Mouse (Mus musculus) thymus, postnatal 25 days (tissue): ENCODE measurements at regions not wholly inside any gene's neighbourhood (a gene's known extent, or its start where the extent isn't known, plus 50 kb on each side); places are given as distances from the start of the nearest gene placed in this dataset.

Source experiments
- DNase-seq: peaks from one replicate; pipeline ENCODE4 v3.0.0; 2022

DNA sequence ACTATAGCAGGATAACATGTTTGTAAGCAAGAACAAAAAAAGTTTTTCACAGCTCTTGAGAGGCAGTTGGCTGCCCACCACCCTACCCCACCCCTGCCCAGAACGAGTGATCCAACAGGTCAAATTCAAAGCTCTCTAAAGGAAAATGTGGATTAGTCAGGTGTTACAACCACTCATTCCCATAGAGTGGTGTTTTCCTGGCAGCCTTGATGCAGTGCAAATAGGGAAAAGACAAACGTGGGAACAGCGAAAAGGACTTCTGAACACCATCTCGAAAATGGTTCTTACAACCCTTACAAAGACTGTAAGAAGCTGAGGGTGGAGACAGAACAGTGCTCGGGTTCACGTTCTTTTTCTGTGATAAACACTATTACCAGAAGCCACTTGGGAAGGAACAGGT lies 523.8 kb downstream of the Gja1 start:
- DNase-seq = no peak

DNA sequence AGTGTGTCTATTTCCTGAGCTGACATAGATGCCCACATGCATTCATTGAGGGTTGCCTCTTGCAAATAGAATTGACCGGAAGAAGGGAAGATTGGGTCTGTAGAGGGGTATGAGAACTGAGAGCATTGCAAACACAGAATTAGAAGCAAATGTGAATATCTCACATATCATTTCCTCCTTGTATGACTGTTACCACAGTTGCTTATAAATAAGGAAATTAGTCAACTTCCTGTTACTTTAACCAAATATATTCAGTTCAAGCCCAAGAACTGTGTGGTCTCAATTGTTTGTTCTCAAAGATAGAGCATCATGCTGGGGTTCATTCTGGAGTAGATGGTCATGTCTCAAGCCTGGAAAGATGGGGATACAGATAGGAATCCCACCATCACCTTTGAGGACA lies 535.6 kb downstream of the Gja1 start:
- no peak for DNase-seq

DNA sequence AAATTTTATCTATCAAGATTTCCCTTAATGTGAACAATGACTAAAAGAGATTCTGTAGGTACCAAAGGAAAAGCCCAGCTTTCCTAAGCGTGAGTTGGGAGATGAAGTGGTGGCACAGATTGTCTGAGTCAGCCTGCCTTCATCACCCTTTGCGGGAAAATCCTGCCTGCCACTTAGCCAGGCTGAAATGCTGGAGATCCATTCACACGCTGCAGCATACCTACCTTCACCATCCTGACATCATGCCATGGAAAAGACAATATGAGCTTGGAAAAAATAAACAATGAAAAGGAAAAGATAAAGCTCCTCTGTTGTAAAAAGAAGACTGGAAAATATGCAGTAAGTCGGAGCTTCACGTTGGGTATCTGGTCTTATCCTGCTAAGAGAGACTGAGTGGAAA lies 537.0 kb downstream of the Gja1 start:
- DNase-seq = no peak

- no peak for DNase-seq
Measured at GRCm38 (mm10) chr10:56918412-56918811, 541.3 kb downstream of the Gja1 start.

- no peak for DNase-seq
Measured at GRCm38 (mm10) chr10:56920711-56921672, 543.9 kb downstream of the Gja1 start.

DNA sequence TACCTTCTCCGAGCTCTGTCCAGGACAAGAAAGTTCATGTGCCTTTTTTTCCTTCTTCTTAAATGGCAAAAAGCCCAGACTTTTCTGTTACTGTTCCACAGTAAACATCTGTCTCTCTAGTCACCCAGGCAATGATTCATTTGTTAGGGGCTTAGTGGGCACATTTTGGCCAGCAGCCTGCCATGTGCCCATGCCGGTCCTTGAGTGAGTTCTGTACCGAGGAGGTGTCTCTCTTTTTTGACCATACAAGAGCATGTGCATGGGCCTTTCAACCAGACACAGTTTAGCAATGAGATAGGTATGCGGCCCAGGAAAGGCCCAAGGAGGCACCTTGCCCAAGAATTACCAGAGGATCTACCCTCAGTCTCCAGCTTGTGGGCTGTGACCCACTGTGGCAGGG lies 551.0 kb upstream of the Hsf2 start:
- no peak for DNase-seq

DNA sequence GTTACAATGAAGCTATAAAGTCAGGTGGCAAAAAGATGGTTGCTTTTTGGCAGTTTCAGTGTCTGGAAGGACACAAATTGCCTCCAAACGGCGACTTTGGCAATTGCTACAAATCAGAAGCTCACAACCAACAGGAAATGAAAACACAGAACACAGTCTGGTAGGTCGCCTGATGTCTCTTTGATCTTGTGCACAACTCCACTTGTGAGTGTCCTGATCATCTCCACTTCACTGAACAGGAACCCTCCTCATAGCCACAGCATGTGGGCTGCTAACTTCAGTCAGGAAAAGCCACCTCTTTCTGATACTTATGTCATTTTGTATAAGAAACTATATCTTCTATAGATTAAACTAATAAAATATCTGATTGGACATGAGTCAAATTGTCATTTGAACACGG lies 544.2 kb upstream of the Hsf2 start:
- no peak for DNase-seq

DNA sequence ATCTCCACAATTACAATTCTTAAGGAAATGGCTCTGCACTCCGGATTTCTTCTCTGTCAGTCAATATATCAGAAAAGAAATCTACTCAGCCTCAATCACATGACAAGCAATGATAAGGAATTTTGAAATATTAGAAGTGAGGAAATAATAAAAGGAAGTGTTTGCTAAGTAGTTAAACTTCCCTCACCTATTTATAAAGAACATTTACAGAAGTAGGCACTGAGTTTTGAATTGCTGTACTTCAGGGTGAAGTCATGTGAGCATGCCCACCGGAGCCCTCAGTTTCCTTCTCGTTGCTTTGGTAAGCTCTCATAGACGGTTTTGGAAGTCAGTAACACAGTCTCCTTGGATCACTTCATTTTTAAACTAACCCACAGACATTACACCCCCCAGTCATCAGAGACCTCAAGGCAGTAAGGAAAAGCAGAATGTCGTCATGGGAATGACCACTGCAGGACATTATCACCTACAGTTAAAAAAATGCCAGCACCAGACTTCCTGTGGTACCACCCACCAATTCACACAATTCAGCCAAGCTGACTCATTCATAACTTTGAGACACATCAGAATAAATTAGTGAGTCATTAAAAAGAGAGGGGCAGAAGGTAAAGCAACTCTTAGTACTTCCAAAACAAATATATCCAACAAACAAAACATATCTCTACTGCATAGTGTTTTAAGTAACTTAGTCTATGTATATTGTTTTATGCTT lies 541.6 kb upstream of the Hsf2 start:
- DNase-seq = no peak

GRCm38 (mm10) chr10:56956728-56957127 lies 529.5 kb upstream of the Hsf2 start:
- DNase-seq = no peak

- DNase-seq = no peak
Measured at GRCm38 (mm10) chr10:56962096-56962807, 523.9 kb upstream of the Hsf2 start.

DNA sequence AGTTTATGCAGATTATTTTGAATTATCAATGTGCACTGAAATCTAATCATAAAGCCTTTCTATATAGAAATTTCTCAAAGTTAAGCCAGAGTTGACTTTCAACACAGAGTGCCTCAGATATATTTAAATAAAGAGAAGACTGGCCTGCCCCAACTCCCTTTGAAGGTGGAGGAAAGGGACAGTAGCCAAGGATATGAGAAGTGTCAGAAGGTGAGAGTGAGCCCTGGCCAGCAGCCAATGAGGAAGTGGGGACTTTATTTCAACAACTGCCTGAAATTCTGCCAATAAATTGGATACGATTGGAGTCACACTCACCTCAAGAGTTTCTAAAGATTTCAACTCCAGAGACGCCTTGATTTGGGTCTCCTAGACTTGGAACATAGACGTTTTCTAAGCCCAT lies 523.0 kb upstream of the Hsf2 start:
- no peak for DNase-seq

- DNase-seq = no peak
Measured at GRCm38 (mm10) chr10:56968913-56969312, 517.3 kb upstream of the Hsf2 start.

DNA sequence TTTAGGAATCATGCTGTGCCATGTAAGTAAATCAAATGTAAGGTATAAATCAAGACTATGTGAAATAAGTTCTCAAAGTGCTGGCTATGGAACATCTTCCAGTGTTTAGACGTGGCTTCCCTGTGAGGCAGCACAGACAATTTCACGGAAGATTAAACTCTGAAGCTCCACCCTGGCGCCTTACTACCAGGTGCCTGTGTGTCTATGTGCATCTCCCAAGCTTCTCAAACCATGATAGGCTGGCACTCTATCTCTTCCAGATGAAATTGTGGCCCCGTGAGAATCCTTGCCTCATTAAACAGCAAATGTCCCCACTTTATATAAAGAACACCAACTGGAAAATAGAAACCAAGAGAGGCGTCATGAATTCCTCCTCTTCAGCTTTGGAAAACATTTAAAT lies 511.4 kb upstream of the Hsf2 start:
- no peak for DNase-seq

GRCm38 (mm10) chr10:56979601-56980000 lies 506.6 kb upstream of the Hsf2 start:
- DNase-seq = no peak

DNA sequence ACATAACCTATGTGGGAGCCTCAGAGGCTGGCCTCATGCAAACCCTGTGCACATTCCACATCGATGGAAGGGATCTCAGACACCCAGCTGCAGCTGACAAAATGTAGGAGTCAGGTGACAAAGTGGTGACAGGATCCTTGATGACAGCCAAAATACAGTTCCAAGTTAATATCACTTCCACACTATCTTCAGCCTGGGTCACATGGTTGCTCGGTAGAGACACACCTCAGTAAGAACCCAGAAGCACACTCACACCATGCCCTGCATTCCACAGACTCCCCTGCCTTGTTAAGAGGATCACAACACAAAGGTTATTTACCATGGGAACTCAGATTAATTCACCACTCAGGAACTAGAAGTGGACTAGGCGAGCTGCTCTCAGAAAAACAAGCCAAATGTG lies 505.4 kb upstream of the Hsf2 start:
- DNase-seq = no peak

- DNase-seq = no peak
Measured at GRCm38 (mm10) chr10:56982526-56983190, 503.5 kb upstream of the Hsf2 start.

DNA sequence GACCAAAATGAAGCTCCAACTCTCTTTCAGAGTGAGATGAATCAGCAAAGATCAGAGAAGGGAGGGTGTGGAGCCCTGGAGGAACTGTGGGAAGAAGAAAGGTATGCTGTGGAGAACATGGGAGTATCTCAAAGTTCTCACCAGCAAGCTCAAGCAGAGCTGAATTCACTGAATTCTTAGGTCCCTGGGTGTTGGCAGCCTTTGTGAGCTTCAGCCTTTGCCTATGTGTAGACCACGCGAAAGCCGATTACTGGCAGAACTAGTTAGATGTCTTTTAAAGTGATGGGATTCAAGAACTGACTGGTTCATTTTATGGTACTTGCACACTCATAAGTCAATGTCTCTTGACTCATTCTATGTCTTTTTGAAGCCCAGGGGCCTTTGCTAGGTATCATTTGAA lies 491.2 kb upstream of the Hsf2 start:
- no peak for DNase-seq

DNA sequence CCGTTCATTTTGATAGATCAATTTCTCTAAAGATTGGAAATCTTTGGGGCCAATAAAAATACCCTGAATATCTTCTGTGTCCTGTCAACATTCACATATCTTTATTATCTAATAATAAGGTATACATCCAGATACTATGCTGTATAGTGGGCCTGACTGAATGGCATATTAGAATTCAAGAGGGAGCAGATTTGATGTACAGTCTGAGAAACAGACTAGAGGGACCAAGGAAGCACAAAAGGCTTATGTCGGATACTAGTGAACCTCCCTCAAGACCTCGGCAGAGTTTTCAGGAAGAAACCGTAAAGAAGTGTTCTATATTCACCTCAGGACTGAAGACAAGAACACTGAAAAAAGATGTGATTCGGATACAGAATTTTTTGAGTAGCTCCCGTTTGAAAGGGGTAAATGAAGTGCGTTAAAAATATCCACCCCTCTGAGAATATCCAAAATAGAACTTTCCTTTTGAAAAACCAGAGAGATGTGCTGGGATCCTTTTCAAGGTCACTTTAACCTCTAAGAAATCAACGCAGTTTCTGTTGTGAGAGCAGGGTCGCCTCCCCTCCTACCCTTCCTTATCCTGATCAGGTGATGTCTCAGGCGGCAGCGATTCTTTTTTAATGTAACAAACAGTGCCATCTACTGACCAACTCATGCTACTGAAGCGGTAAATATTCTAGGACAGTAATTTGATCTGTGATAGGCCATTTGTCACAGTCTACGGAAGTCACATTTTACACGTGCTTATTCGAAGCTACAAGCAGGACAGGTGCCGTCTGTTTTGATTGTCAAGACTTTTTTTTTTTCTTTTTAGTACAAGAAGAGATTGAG lies 485.1 kb upstream of the Hsf2 start:
- peak; percentile 8 for DNase-seq

DNA sequence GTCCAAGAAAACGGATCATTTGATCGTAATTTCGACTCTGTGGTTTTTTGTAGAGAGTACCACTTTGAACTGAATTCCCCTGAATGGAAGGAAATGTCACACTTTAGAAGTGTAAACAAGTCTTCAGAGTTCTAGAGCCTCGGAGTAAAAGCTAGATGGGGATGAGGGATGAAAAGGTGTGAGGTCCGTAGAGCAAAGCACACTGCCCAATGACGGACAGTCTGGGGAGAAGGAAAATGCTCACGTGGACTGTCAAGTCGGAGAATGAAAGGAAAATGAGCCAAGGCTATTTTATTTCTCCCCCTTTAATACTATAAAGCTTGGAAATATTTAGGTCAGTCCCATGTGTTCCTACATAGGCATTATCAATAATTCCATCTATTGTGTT lies 484.5 kb upstream of the Hsf2 start:
- DNase-seq = no peak

GRCm38 (mm10) chr10:57037641-57038040 lies 448.5 kb upstream of the Hsf2 start:
- no peak for DNase-seq

- DNase-seq = no peak
Measured at GRCm38 (mm10) chr10:57040201-57040600, 446.0 kb upstream of the Hsf2 start.

GRCm38 (mm10) chr10:57046021-57046420 lies 440.2 kb upstream of the Hsf2 start:
- no peak for DNase-seq
